Mouse (Mus musculus) 3T3-L1 (cell line): ENCODE results near the gene Spag9.

ENCODE experiments used
- DNase-seq: peaks from one replicate; pipeline ENCODE4 v3.0.0-alpha.2; 2015; ENCODE audit warnings: low read depth, low spot score

Spag9 gene

GRCm38 (mm10) chr11:94130118-94131095, 134.5 kb downstream of the Spag9 start:
- DNase-seq = no peak

- DNase-seq = peak; percentile 85
These were observed 137.6 kb downstream of the Spag9 start for GRCm38 (mm10) chr11:94133344-94133955.

- no peak for DNase-seq
These were observed 138.4 kb downstream of the Spag9 start for GRCm38 (mm10) chr11:94134076-94134838.

- no peak for DNase-seq
These were observed 139.7 kb downstream of the Spag9 start for GRCm38 (mm10) chr11:94135581-94136001.

- no peak for DNase-seq
These were observed 140.8 kb downstream of the Spag9 start for GRCm38 (mm10) chr11:94136656-94137055.

GRCm38 (mm10) chr11:94137326-94138061, 141.6 kb downstream of the Spag9 start:
- DNase-seq = no peak

GRCm38 (mm10) chr11:94138411-94139231, 142.7 kb downstream of the Spag9 start:
- no peak for DNase-seq

- DNase-seq = no peak
These were observed 143.3 kb downstream of the Spag9 start for GRCm38 (mm10) chr11:94139232-94139620.

- no peak for DNase-seq
These were observed 144.6 kb downstream of the Spag9 start for GRCm38 (mm10) chr11:94140540-94140939.

GRCm38 (mm10) chr11:94141564-94141963, 145.7 kb downstream of the Spag9 start:
- DNase-seq = peak; percentile 81

- DNase-seq = no peak
These were observed 147.4 kb downstream of the Spag9 start for GRCm38 (mm10) chr11:94143336-94143735.

- no peak for DNase-seq
These were observed 149.1 kb downstream of the Spag9 start for GRCm38 (mm10) chr11:94144771-94145539.

GRCm38 (mm10) chr11:94146049-94146605, 150.2 kb downstream of the Spag9 start:
- no peak for DNase-seq

GRCm38 (mm10) chr11:94146733-94147485, 151.0 kb downstream of the Spag9 start:
- no peak for DNase-seq

- DNase-seq = no peak
These were observed 152.3 kb downstream of the Spag9 start for GRCm38 (mm10) chr11:94148105-94148696.

- no peak for DNase-seq
These were observed 153.1 kb downstream of the Spag9 start for GRCm38 (mm10) chr11:94148931-94149491.

- no peak for DNase-seq
These were observed 153.8 kb downstream of the Spag9 start for GRCm38 (mm10) chr11:94149509-94150259.
